Comparison of ENCODE assay signal across 25 mouse cellular contexts in genomic region chr11:7932638-7933037, GRCm38 (mm10).
DNase-seq lines count a peak whose midpoint lies in the region; ATAC-seq and TF ChIP-seq lines count a peak whose summit lies in the region.
"Had no signal": no experiment of that assay in that cellular context is flagged by ENCODE, and none has a peak within 500 bp of the region (broad histone marks: within the 10 kb centered on the region; RNA-seq: fewer than 3 reads in every experiment).

No protein-coding gene starts in this region.

- H3K27ac ChIP-seq in lung, embryonic 14.5 days (ENCODE audit: low read depth): no peak overlapping the region
- H3K27ac ChIP-seq in lung, embryonic 16.5 days (ENCODE audit: low read length): no peak overlapping the region
- H3K27ac ChIP-seq: embryonic facial prominence, embryonic 10.5 days; embryonic facial prominence, embryonic 12.5 days; forebrain, embryonic 13.5 days had no signal

- no peak overlapping the region for H3K4me2 ChIP-seq in lung, embryonic 14.5 days
- H3K4me2 ChIP-seq in lung, embryonic 16.5 days (ENCODE audit: low read depth, low read length): no peak overlapping the region
- H3K4me2 ChIP-seq: embryonic facial prominence, embryonic 12.5 days; forebrain, embryonic 13.5 days had no signal

- no peaks in the 10 kb centered on the region for H3K36me3 ChIP-seq in lung, embryonic 14.5 days (ENCODE audit: insufficient read depth)
- H3K36me3 ChIP-seq in lung, embryonic 16.5 days (ENCODE audit: control insufficient read depth, insufficient read depth, low read length): no peaks in the 10 kb centered on the region
- H3K36me3 ChIP-seq: embryonic facial prominence, embryonic 10.5 days; embryonic facial prominence, embryonic 12.5 days; G1E had no signal

- 48% methylated on average over 5 of the region's 5 CpGs for WGBS in lung, embryonic 14.5 days
- WGBS in lung, embryonic 16.5 days: 57% methylated on average over 5 of the region's 5 CpGs

- TF ChIP-seq CTCF in lung, embryonic 14.5 days (IDR thresholded peaks at IDR 0.05; ENCODE audit: low read depth): no peak

- no peaks in the 10 kb centered on the region for H3K4me1 ChIP-seq in lung, embryonic 14.5 days (ENCODE audit: insufficient read depth)
- no peaks in the 10 kb centered on the region for H3K4me1 ChIP-seq in lung, embryonic 16.5 days (replicated peaks; ENCODE audit: control insufficient read depth, insufficient read depth, low read length)
- H3K4me1 ChIP-seq: embryonic facial prominence, embryonic 10.5 days; embryonic facial prominence, embryonic 12.5 days; forebrain, embryonic 13.5 days had no signal

- H3K4me3 ChIP-seq in lung, embryonic 14.5 days (ENCODE audit: low read depth, low read length): no peak overlapping the region
- H3K4me3 ChIP-seq in lung, embryonic 16.5 days (ENCODE audit: low read length): no peak overlapping the region
- H3K4me3 ChIP-seq: embryonic facial prominence, embryonic 10.5 days; embryonic facial prominence, embryonic 12.5 days; forebrain, embryonic 13.5 days had no signal

- peak; percentile 96 for ATAC-seq in lung, embryonic 14.5 days (ENCODE audit: insufficient read depth)
- ATAC-seq in lung, embryonic 16.5 days (ENCODE audit: low read depth): peak; percentile 87
- ATAC-seq: activated CD4-positive, CD25-positive, alpha-beta regulatory T cell, adult 4 months; CD4-positive, CD25-positive, alpha-beta regulatory T cell, adult 4 months; forebrain, embryonic 13.5 days; Patski had no signal

- H3K27me3 ChIP-seq in lung, embryonic 14.5 days (ENCODE audit: insufficient read depth, low read length): no peaks in the 10 kb centered on the region
- no peaks in the 10 kb centered on the region for H3K27me3 ChIP-seq in lung, embryonic 16.5 days (ENCODE audit: control insufficient read depth, insufficient read depth, low read depth, low read length)
- H3K27me3 ChIP-seq: CH12.LX; embryonic facial prominence, embryonic 12.5 days; forebrain, embryonic 13.5 days had no signal

- no peaks in the 10 kb centered on the region for H3K9me3 ChIP-seq in lung, embryonic 14.5 days (ENCODE audit: low read depth, low read length)
- H3K9me3 ChIP-seq in lung, embryonic 16.5 days (ENCODE audit: control insufficient read depth, low read length): no peaks in the 10 kb centered on the region

- H3K9ac ChIP-seq in lung, embryonic 14.5 days: no peak overlapping the region
- H3K9ac ChIP-seq in lung, embryonic 16.5 days (ENCODE audit: low read length): no peak overlapping the region
- H3K9ac ChIP-seq: embryonic facial prominence, embryonic 12.5 days; forebrain, embryonic 13.5 days had no signal

- DNase-seq in heart, adult 11 months: peak; percentile 84
- no peak for DNase-seq in heart, postnatal 10 days
- DNase-seq in lung, embryonic 14.5 days: peak; percentile 77
- DNase-seq in lung, postnatal 4 days: no peak
- no peak for DNase-seq in lung, postnatal 14 days
- peak; percentile 5 for DNase-seq in lung, postnatal 10 days
- DNase-seq in lung, adult 18-20 months: no peak
- DNase-seq: adrenal gland, adult 8-10 months; adrenal gland, postnatal 14 days; adrenal gland, postnatal 36 days; B cell, adult 2 months; cerebellum, adult 11-12 months; cerebellum, adult 2 months; cerebellum, adult 9-10 months; cerebellum, postnatal 10 days; cerebellum, postnatal 25 days had no signal

- intact Hi-C loops in heart, postnatal 10 days (cut with DNase I): no loop called here

Comparison
In these comparisons a context has a peak if more than half of its experiments do, and no peak if none do; other contexts are left out.
1. DNase-seq: peak in heart, adult 11 months (single experiment), lung, embryonic 14.5 days (single experiment) and lung, postnatal 10 days (single experiment); none in heart, postnatal 10 days (0 of 2), lung, postnatal 4 days (0 of 2), lung, postnatal 14 days (single experiment) and lung, adult 18-20 months (0 of 2).